Mouse (Mus musculus): ENCODE results near the gene Ap5m1. TPM values are rescaled to one million over a fixed set of nuclear protein-coding genes. Genes with fewer than 3 reads are reported as not detected.
"Not testable (repeated sequence)": the region's sequence is repeated elsewhere in the genome, so short reads cannot be mapped to it uniquely, and the experiment has no call there.

Gene Ap5m1
- polyA plus RNA-seq, 1 experiment from 2014 or later: 28.0 TPM

DNA sequence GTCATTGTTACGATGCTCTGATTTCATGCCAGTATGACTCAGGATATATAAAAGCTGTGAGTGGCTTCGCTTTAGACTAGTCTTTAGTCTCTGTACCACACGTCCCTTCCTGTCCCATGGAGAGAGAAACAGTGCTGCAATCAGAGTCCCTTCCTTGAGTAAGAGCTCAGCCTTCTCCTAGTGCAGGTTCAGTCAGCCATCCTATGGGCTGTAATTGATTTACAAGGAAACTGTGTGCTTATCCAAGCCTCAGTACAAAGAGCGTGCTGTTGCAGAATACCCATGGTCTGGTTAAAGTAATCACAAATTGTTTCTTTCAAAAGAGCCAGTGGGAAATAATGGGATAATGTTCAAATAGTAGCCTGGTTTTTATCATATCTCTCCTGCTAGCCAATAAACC lies 20.6 kb downstream of the Ap5m1 start:
- WGBS: 70% methylated on average over 4 of the region's 4 CpGs
- no peaks in the 10 kb centered on the region for H3K9me3 ChIP-seq (replicated peaks; ENCODE audit: low read length)
- TF ChIP-seq CTCF (IDR thresholded peaks at IDR 0.05; ENCODE audit: low read depth): no peak
- DNase-seq (ENCODE audit: low spot score) (peak; percentile 46), ATAC-seq (replicated peaks; ENCODE audit: low FRiP score, low read depth) (peak; percentile 88)
- no peaks in the 10 kb centered on the region for H3K27me3 ChIP-seq (ENCODE audit: insufficient read depth, low read length)
- no peak overlapping the region for H3K9ac ChIP-seq (ENCODE audit: low read depth, low read length)
- H3K27ac ChIP-seq: no peak overlapping the region; the same call in 1 of the 2 replicates
- peaks cover 10% of the 10 kb centered on the region for H3K36me3 ChIP-seq (ENCODE audit: insufficient read depth, low read length)
- no peak overlapping the region for H3K4me3 ChIP-seq (replicated peaks; ENCODE audit: low read depth, low read length)
- no peak overlapping the region for H3K4me2 ChIP-seq (ENCODE audit: low read length)
- no peaks in the 10 kb centered on the region for H3K4me1 ChIP-seq (replicated peaks; ENCODE audit: insufficient read depth, low read length)

DNA sequence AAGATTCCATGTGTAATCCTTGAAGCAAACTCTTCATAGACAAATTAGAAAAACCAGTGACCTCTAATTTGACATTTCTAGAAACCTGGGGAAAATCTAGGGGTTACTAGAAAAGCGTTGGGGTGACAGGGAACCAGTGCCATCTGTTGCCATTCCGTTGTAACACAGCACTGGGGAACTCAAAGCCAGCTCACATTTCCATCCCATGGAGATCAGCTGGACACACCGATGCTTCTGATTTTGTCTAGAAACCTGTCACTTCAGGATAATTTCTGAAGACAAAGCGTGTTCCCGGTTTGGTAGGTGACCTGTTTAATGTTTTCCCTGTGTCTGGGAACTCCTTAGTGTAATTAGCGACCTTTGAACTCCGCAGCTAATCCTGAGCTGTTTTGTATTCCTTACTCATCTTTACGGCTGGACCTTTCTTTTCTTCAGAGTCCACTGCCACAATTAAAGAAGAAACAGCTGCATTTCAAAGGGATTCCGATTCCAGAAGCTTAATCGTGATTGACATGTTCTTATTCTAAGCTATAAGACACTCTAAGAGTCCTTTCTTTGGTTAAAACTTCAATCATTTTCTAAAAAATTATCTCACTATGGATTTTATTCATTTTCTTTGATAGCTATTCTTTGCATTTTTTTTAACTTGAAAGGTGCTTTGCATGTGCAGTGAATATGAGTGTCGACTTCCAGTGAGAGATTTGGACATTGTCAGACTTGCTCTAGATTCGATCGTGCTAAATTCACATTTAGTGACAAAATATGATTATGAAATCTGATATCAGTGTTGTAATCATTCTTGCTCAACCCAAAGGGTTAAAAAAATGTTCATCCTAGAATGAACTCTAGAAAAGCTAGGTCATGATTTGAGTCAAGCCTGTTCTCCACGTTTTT lies 22.5 kb downstream of the Ap5m1 start:
- 51% methylated on average over 14 of the region's 14 CpGs for WGBS
- no peak overlapping the region for H3K4me2 ChIP-seq (ENCODE audit: low read length)
- H3K27me3 ChIP-seq (ENCODE audit: insufficient read depth, low read length): no peaks in the 10 kb centered on the region
- no peak for ATAC-seq (replicated peaks; ENCODE audit: low FRiP score, low read depth)
- H3K4me3 ChIP-seq (replicated peaks; ENCODE audit: low read depth, low read length): no peak overlapping the region
- H3K27ac ChIP-seq: no peak overlapping the region
- peak; percentile 27 for DNase-seq (ENCODE audit: low spot score)
- no peaks in the 10 kb centered on the region for H3K4me1 ChIP-seq (replicated peaks; ENCODE audit: insufficient read depth, low read length)
- peaks cover 10% of the 10 kb centered on the region for H3K36me3 ChIP-seq (ENCODE audit: insufficient read depth, low read length)
- TF ChIP-seq CTCF (IDR thresholded peaks at IDR 0.05; ENCODE audit: low read depth): no peak
- H3K9me3 ChIP-seq (replicated peaks; ENCODE audit: low read length): no peaks in the 10 kb centered on the region
- no peak overlapping the region for H3K9ac ChIP-seq (ENCODE audit: low read depth, low read length)

DNA sequence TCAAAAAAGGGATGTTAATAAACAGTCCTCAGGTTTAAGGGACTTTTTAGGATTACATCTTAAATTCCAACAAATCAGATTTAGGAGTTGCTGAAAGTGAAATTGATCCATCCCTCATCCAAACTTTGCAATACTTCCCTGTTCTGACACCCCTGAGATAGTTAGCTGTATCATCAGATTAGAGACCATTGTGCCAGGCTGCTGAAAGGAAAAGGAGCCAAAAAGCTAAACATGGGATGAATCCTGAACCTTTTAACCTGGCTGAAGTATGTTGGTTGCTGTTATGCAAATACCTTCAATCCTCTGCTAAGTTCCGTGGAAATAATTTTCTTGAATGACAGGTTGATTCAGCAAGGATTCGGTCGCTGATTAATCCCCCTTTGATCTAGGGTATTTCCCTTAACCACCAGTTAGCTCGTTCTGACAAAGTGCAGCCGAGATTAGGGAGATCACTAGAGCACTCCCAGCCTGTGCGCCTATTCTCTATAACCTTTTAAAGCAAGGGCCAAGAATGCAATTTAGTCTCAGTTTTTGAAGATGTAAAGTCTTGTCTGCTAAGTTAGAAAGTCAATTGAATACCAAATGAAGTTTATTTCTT lies 23.7 kb downstream of the Ap5m1 start:
- Histone ChIP-seq H3K36me3 (ENCODE audit: insufficient read depth, low read length) (peaks cover 10% of the 10 kb centered on the region), H3K27me3 (ENCODE audit: insufficient read depth, low read length) (no peaks in the 10 kb centered on the region)
- 21% methylated on average over 6 of the region's 6 CpGs for WGBS

DNA sequence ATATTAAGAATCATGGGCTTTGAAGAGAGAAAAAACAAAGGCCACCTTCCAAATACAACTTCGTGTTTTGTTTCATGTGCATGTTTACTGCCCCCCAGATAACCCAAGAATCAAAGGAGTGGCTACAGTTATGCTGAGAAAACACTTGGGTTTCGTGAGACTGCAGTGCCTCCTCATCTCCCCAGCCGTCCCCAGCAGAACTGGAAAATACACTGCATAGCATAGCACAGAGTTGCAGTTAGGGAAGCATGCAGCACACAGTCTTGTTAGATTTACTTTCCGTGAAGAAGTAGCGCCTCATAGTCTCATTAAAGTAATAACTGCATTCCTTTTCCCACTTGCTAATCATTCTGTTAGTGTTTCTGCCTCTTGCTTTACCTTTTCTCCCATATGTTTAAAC lies 24.2 kb downstream of the Ap5m1 start:
- no peaks in the 10 kb centered on the region for H3K27me3 ChIP-seq (ENCODE audit: insufficient read depth, low read length)
- H3K4me1 ChIP-seq (replicated peaks; ENCODE audit: insufficient read depth, low read length): no peaks in the 10 kb centered on the region
- H3K9ac ChIP-seq (ENCODE audit: low read depth, low read length): no peak overlapping the region
- DNase-seq (ENCODE audit: low spot score): no peak
- no peak for ATAC-seq (replicated peaks; ENCODE audit: low FRiP score, low read depth)
- H3K36me3 ChIP-seq (ENCODE audit: insufficient read depth, low read length): peaks cover 7% of the 10 kb centered on the region
- H3K4me3 ChIP-seq (replicated peaks; ENCODE audit: low read depth, low read length): no peak overlapping the region
- H3K4me2 ChIP-seq (ENCODE audit: low read length): no peak overlapping the region
- no peak overlapping the region for H3K27ac ChIP-seq
- no peak for TF ChIP-seq CTCF (IDR thresholded peaks at IDR 0.05; ENCODE audit: low read depth)
- H3K9me3 ChIP-seq (replicated peaks; ENCODE audit: low read length): no peaks in the 10 kb centered on the region
- 35% methylated on average over 5 of the region's 5 CpGs for WGBS

More for the DNA sequence above, 23.7 kb downstream of the Ap5m1 start:
- Histone ChIP-seq H3K4me2 (ENCODE audit: low read length) (no peak overlapping the region), H3K4me1 (replicated peaks; ENCODE audit: insufficient read depth, low read length) (no peaks in the 10 kb centered on the region), H3K4me3 (replicated peaks; ENCODE audit: low read depth, low read length) (no peak overlapping the region), H3K9me3 (replicated peaks; ENCODE audit: low read length) (no peaks in the 10 kb centered on the region), H3K9ac (ENCODE audit: low read depth, low read length) (no peak overlapping the region), H3K27ac (no peak overlapping the region)
- TF ChIP-seq CTCF (IDR thresholded peaks at IDR 0.05; ENCODE audit: low read depth): no peak
- DNase-seq (ENCODE audit: low spot score) (no peak), ATAC-seq (replicated peaks; ENCODE audit: low FRiP score, low read depth) (no peak)

DNA sequence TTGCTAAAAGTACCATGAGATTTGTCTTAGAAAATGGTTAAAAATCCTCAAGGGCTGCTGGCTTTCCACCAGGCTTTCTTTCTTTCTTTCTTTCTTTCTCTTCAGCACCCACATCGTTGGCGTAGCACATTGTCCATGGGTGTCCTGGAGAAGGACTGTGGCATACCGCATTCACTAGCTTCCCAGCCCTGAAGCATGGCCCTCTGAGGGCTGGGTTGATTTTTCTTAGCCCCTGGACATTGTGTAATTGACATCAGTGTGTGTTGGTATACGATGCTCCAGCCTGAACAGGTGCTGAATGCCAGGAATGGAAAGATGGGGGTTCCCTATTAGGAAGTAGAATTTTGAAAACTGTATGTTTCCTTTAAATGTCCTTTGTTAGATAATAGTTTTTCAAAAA lies 25.4 kb downstream of the Ap5m1 start:
- ATAC-seq (replicated peaks; ENCODE audit: low FRiP score, low read depth) (no peak), DNase-seq (ENCODE audit: low spot score) (no peak)
- Histone ChIP-seq H3K4me1 (replicated peaks; ENCODE audit: insufficient read depth, low read length) (no peaks in the 10 kb centered on the region), H3K9me3 (replicated peaks; ENCODE audit: low read length) (no peaks in the 10 kb centered on the region), H3K27ac (no peak overlapping the region), H3K9ac (ENCODE audit: low read depth, low read length) (no peak overlapping the region), H3K4me3 (replicated peaks; ENCODE audit: low read depth, low read length) (no peak overlapping the region), H3K4me2 (ENCODE audit: low read length) (no peak overlapping the region), H3K36me3 (ENCODE audit: insufficient read depth, low read length) (peaks cover 5% of the 10 kb centered on the region), H3K27me3 (ENCODE audit: insufficient read depth, low read length) (no peaks in the 10 kb centered on the region)
- no peak for TF ChIP-seq CTCF (IDR thresholded peaks at IDR 0.05; ENCODE audit: low read depth)
- WGBS: 95% methylated on average over 4 of the region's 4 CpGs

DNA sequence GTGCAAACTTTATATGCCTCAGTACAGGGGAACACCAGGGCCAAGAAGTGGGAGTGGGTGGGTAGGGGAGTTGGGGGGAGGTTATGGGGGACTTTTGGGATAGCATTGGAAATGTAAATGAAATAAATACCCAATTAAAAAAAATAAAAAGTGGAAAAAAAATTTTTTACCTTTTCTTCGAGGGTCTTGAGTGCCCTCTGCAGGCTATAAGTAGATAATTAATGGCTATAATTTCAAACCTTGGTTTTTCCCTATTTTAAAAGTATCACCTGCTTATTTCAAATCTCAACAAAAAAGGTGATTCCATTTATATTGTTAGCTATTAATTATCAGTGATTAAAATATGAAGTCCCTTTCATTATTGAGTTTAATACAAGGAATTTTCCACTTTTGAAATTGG lies 25.9 kb downstream of the Ap5m1 start:
- 31% methylated on average over 1 of the region's 1 CpGs for WGBS
- DNase-seq (ENCODE audit: low spot score): peak; percentile 44
- not testable (repeated sequence) for H3K36me3 ChIP-seq (ENCODE audit: insufficient read depth, low read length); H3K4me3 ChIP-seq (replicated peaks; ENCODE audit: low read depth, low read length); ATAC-seq (replicated peaks; ENCODE audit: low FRiP score, low read depth); H3K9ac ChIP-seq (ENCODE audit: low read depth, low read length); H3K4me1 ChIP-seq (replicated peaks; ENCODE audit: insufficient read depth, low read length); H3K4me2 ChIP-seq (ENCODE audit: low read length); H3K27me3 ChIP-seq (ENCODE audit: insufficient read depth, low read length); H3K27ac ChIP-seq; H3K9me3 ChIP-seq (replicated peaks; ENCODE audit: low read length)
- peak; percentile 42; the same call in 1 of the 2 replicates for TF ChIP-seq CTCF (IDR thresholded peaks at IDR 0.05; ENCODE audit: low read depth)

Data from kidney, postnatal 0 days (tissue).